ENCODE assay signal across 8 mouse cellular contexts in the genomic region with DNA sequence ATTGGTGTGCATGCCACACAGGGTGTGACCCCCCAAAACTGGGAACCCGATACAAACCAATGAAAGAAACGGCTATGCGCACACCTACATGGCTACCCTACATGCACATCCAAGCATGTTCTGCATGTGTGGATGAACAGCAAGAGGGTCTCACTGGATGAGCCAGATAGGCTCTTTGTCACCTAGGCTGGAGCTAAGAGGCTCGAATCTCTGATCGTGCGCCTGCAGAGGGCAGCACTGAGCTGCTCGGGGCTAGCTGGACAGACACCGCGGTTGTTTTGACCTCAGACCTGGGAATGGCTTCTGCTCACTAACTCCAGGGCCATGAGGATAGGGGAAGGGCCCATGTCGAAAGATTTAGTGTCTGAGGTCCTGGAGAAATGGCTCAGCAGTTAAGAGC. TPM values are rescaled to one million over a fixed set of nuclear protein-coding genes. Genes with fewer than 3 reads are reported as not detected.
DNase-seq lines count a peak whose midpoint lies in the region; ATAC-seq and TF ChIP-seq lines count a peak whose summit lies in the region.

No protein-coding gene starts in this region.

- peaks cover 2% of the 10 kb centered on the region; the same call in 1 of the 2 replicates for H3K27me3 ChIP-seq in heart, embryonic 11.5 days (ENCODE audit: control insufficient read depth, insufficient read depth, low read length)
- no peaks in the 10 kb centered on the region for H3K27me3 ChIP-seq in cerebellum, adult 2 months (ENCODE audit: control insufficient read depth, insufficient read depth, low read length)
- H3K27me3 ChIP-seq in hindbrain, postnatal 0 days (ENCODE audit: insufficient read depth, low read length), result no peaks in the 10 kb centered on the region
- no peaks in the 10 kb centered on the region for H3K27me3 ChIP-seq in limb, embryonic 10.5 days (ENCODE audit: low read depth, poor library complexity, severe bottlenecking)

- TF ChIP-seq CTCF in cerebellum, adult 2 months (IDR thresholded peaks at IDR 0.05; ENCODE audit: borderline replicate concordance, insufficient read depth, low read depth, low read length), result peak; percentile 73
- peak; percentile 89 for TF ChIP-seq CTCF in hindbrain, postnatal 0 days (IDR thresholded peaks at IDR 0.05; ENCODE audit: low read depth)

- H3K9me3 ChIP-seq in heart, embryonic 11.5 days (replicated peaks; ENCODE audit: control insufficient read depth, low read length), result no peaks in the 10 kb centered on the region
- H3K9me3 ChIP-seq in hindbrain, postnatal 0 days (ENCODE audit: low read length), result no peaks in the 10 kb centered on the region
- H3K9me3 ChIP-seq in limb, embryonic 10.5 days (replicated peaks), result no peaks in the 10 kb centered on the region

- DNase-seq in heart, adult 11 months, result peak; percentile 93
- peak; percentile 46 to 65 for DNase-seq in cerebellum, adult 2 months
- DNase-seq in forelimb bud, embryonic 11.5 days (ENCODE audit: low read depth, low spot score), result peak; percentile 72
- DNase-seq in hindbrain, postnatal 0 days (ENCODE audit: low spot score), result peak; percentile 81
- peak; percentile 90 for DNase-seq in limb, embryonic 10.5 days (ENCODE audit: low spot score)
- peak; percentile 38 to 64 for DNase-seq in spleen, postnatal 14 days (ENCODE audit: low spot score in 2 of 2)

- H3K27ac ChIP-seq in heart, embryonic 11.5 days (ENCODE audit: low read depth, low read length), result no peak overlapping the region
- H3K27ac ChIP-seq in cerebellum, adult 2 months (ENCODE audit: insufficient read depth, low read length), result no peak overlapping the region
- no peak overlapping the region for H3K27ac ChIP-seq in hindbrain, postnatal 0 days
- no peak overlapping the region for H3K27ac ChIP-seq in limb, embryonic 10.5 days

- ATAC-seq in heart, embryonic 11.5 days (replicated peaks; ENCODE audit: insufficient number of reproducible peaks, low FRiP score, low TSS enrichment), result no peak
- 0 out of 2 replicates have a peak, but pooled peaks have one; percentile 16 for ATAC-seq in hindbrain, postnatal 0 days
- 0 out of 2 replicates have a peak, but pooled peaks have one; percentile 50 for ATAC-seq in monocyte, adult 5-6 weeks (replicated peaks; ENCODE audit: insufficient number of reproducible peaks, low FRiP score, low TSS enrichment, poor library complexity, severe bottlenecking)

- no peak overlapping the region for H3K4me3 ChIP-seq in heart, embryonic 11.5 days (ENCODE audit: low read depth, low read length)
- no peak overlapping the region for H3K4me3 ChIP-seq in cerebellum, adult 2 months (replicated peaks; ENCODE audit: insufficient read depth, low read depth, low read length)
- H3K4me3 ChIP-seq in hindbrain, postnatal 0 days (ENCODE audit: low read length), result no peak overlapping the region
- H3K4me3 ChIP-seq in limb, embryonic 10.5 days, result no peak overlapping the region

- no peaks in the 10 kb centered on the region for H3K4me1 ChIP-seq in heart, embryonic 11.5 days (ENCODE audit: control insufficient read depth, insufficient read depth, low read length)
- 0 out of 2 replicates have a peak, but pooled peaks cover 5% of the 10 kb centered on the region for H3K4me1 ChIP-seq in cerebellum, adult 2 months (ENCODE audit: control insufficient read depth, insufficient read depth, low read length)
- no peaks in the 10 kb centered on the region for H3K4me1 ChIP-seq in hindbrain, postnatal 0 days (ENCODE audit: insufficient read depth, low read length)
- peaks cover 6% of the 10 kb centered on the region; the same call in 1 of the 2 replicates for H3K4me1 ChIP-seq in limb, embryonic 10.5 days

- no peak overlapping the region for H3K9ac ChIP-seq in heart, embryonic 11.5 days (ENCODE audit: low read depth, low read length)
- H3K9ac ChIP-seq in hindbrain, postnatal 0 days (replicated peaks; ENCODE audit: low read length), result no peak overlapping the region

- no peaks in the 10 kb centered on the region for H3K36me3 ChIP-seq in heart, embryonic 11.5 days (ENCODE audit: control insufficient read depth, insufficient read depth, low read length)
- H3K36me3 ChIP-seq in hindbrain, postnatal 0 days (ENCODE audit: insufficient read depth, low read length), result no peaks in the 10 kb centered on the region
- no peaks in the 10 kb centered on the region for H3K36me3 ChIP-seq in limb, embryonic 10.5 days

- H3K4me2 ChIP-seq in heart, embryonic 11.5 days, result no peak overlapping the region
- no peak overlapping the region for H3K4me2 ChIP-seq in hindbrain, postnatal 0 days (ENCODE audit: low read depth, low read length)

- WGBS in heart, embryonic 11.5 days (ENCODE audit: insufficient replicate concordance), result 18% methylated on average over 10 of the region's 10 CpGs
- WGBS in cerebellum, adult 2 months, result 22% methylated on average over 10 of the region's 10 CpGs
- 26% methylated on average over 10 of the region's 10 CpGs for WGBS in hindbrain, postnatal 0 days
- 23% methylated on average over 10 of the region's 10 CpGs for WGBS in limb, embryonic 10.5 days

- TF ChIP-seq POLR2A in cerebellum, adult 2 months (IDR thresholded peaks at IDR 0.05; ENCODE audit: borderline replicate concordance, insufficient read depth, low read length), result no peak

RNA-seq across cellular contexts. Expression of a gene that starts 12.9 kb away (rescaled TPM):
- 0.20 TPM in 1 of 2 replicates, not detected in the other for polyA plus RNA-seq in heart, embryonic 11.5 days (2014; fragmentation: Nextera tagmentation; extraction: Ambion mirVana)
- polyA plus RNA-seq in cerebellum, adult 2 months (2012; rRNA removed), result not detected in 2 replicates
- total RNA-seq in hindbrain, postnatal 0 days (2014; rRNA removed), result not detected in 2 replicates
- polyA plus RNA-seq in hindbrain, postnatal 0 days (2015; fragmentation: Nextera tagmentation; extraction: Ambion mirVana), result 0.23 TPM in 1 of 2 replicates, not detected in the other
- 0.21 TPM in 1 of 2 replicates, not detected in the other for polyA plus RNA-seq in limb, embryonic 10.5 days (2016; fragmentation: Nextera tagmentation; extraction: Ambion mirVana)
- not detected in 3 replicates for total RNA-seq in monocyte, adult 5-6 weeks (2017)

RNA-seq across cellular contexts. Expression of a gene that starts 21.7 kb away (rescaled TPM):
- 0.14 and 0.82 TPM in 2 replicates for polyA plus RNA-seq in heart, embryonic 11.5 days (2014; fragmentation: Nextera tagmentation; extraction: Ambion mirVana)
- polyA plus RNA-seq in cerebellum, adult 2 months (2012; rRNA removed), result 0.11 and 0.16 TPM in 2 replicates
- 0.40 and 1.0 TPM in 2 replicates for total RNA-seq in hindbrain, postnatal 0 days (2014; rRNA removed)
- 1.1 and 1.2 TPM in 2 replicates for polyA plus RNA-seq in hindbrain, postnatal 0 days (2015; fragmentation: Nextera tagmentation; extraction: Ambion mirVana)
- polyA plus RNA-seq in limb, embryonic 10.5 days (2016; fragmentation: Nextera tagmentation; extraction: Ambion mirVana), result 1.3 and 7.6 TPM in 2 replicates
- not detected in 3 replicates for total RNA-seq in monocyte, adult 5-6 weeks (2017)

RNA-seq across cellular contexts. Expression of a gene that starts 33.8 kb away (rescaled TPM):
- polyA plus RNA-seq in heart, embryonic 11.5 days (2014; fragmentation: Nextera tagmentation; extraction: Ambion mirVana), result not detected in 2 replicates
- polyA plus RNA-seq in cerebellum, adult 2 months (2012; rRNA removed), result not detected in 2 replicates
- not detected in 2 replicates for total RNA-seq in hindbrain, postnatal 0 days (2014; rRNA removed)
- polyA plus RNA-seq in hindbrain, postnatal 0 days (2015; fragmentation: Nextera tagmentation; extraction: Ambion mirVana), result not detected in 2 replicates
- polyA plus RNA-seq in limb, embryonic 10.5 days (2016; fragmentation: Nextera tagmentation; extraction: Ambion mirVana), result not detected in 2 replicates
- not detected in 3 replicates for total RNA-seq in monocyte, adult 5-6 weeks (2017)

RNA-seq across cellular contexts. Expression of a gene that starts 37.1 kb away (rescaled TPM):
- 1,605 and 1,756 TPM in 2 replicates for polyA plus RNA-seq in heart, embryonic 11.5 days (2014; fragmentation: Nextera tagmentation; extraction: Ambion mirVana)
- polyA plus RNA-seq in cerebellum, adult 2 months (2012; rRNA removed), result 430 and 502 TPM in 2 replicates
- 74.1 and 76.5 TPM in 2 replicates for total RNA-seq in hindbrain, postnatal 0 days (2014; rRNA removed)
- polyA plus RNA-seq in hindbrain, postnatal 0 days (2015; fragmentation: Nextera tagmentation; extraction: Ambion mirVana), result 1,309 and 1,318 TPM in 2 replicates
- 1,486 and 1,565 TPM in 2 replicates for polyA plus RNA-seq in limb, embryonic 10.5 days (2016; fragmentation: Nextera tagmentation; extraction: Ambion mirVana)
- total RNA-seq in monocyte, adult 5-6 weeks (2017), result 374 to 712 TPM (median 492 TPM) in 3 replicates

RNA-seq across cellular contexts. Expression of a gene that starts 51.7 kb away (rescaled TPM):
- polyA plus RNA-seq in heart, embryonic 11.5 days (2014; fragmentation: Nextera tagmentation; extraction: Ambion mirVana), result not detected in 2 replicates
- not detected in 2 replicates for polyA plus RNA-seq in cerebellum, adult 2 months (2012; rRNA removed)
- total RNA-seq in hindbrain, postnatal 0 days (2014; rRNA removed), result not detected in 2 replicates
- 0.45 and 0.73 TPM in 2 replicates for polyA plus RNA-seq in hindbrain, postnatal 0 days (2015; fragmentation: Nextera tagmentation; extraction: Ambion mirVana)
- polyA plus RNA-seq in limb, embryonic 10.5 days (2016; fragmentation: Nextera tagmentation; extraction: Ambion mirVana), result not detected in 2 replicates
- not detected in 3 replicates for total RNA-seq in monocyte, adult 5-6 weeks (2017)
